Mouse (Mus musculus): ENCODE data around the gene Pde4d. TPM values are rescaled to one million over a fixed set of nuclear protein-coding genes. Genes with fewer than 3 reads are reported as not detected.
A peak's percentile ranks its signal among the peaks of the same experiment; 100 is the strongest.

Gene Pde4d
- total and polyA plus RNA-seq, 3 experiments, result 18.5 to 18.8 TPM; not detected in 1

DNA sequence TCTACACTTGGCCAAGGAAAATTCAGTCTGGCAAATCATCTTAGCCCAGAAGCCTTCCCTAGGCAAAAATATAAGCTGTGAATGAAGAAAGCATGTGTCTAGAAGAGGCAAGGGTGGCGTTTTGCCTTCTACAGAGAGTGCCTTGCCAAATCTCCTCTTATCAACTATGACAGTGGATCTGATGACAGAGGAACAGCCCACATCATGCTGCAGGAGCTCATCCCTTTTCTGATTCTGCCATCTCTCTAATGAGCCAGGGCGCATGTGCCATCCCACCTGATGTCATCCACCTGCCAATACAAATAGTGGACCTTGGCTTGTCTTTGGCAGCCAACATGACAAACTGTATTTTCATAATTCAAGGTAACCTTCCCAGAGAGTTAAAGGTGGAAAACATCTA is 1154.3 kb downstream of the Pde4d start:
- TF ChIP-seq UBTF (IDR thresholded peaks at IDR 0.05; ENCODE audit: borderline replicate concordance, insufficient read depth, low read depth, low read length) (no peak), MYC (IDR thresholded peaks at IDR 0.05; ENCODE audit: low read depth, low read length) (no peak), USF1 (IDR thresholded peaks at IDR 0.05; ENCODE audit: low read depth, low read length) (no peak), MEF2A (IDR thresholded peaks at IDR 0.05; ENCODE audit: extremely low read depth, insufficient replicate concordance, low read depth, low read length, poor library complexity, severe bottlenecking) (no peak), CHD1 (IDR thresholded peaks at IDR 0.05; ENCODE audit: low read depth, low read length) (no peak), SMC3 (IDR thresholded peaks at IDR 0.05; ENCODE audit: low read depth, low read length) (no peak), SIN3A (IDR thresholded peaks at IDR 0.05; ENCODE audit: low read length) (no peak), MAFK (IDR thresholded peaks at IDR 0.05; ENCODE audit: borderline replicate concordance, low read depth, low read length) (no peak), HCFC1 (IDR thresholded peaks at IDR 0.05; ENCODE audit: low read depth, low read length) (no peak), POLR2AphosphoS5 (IDR thresholded peaks at IDR 0.05; ENCODE audit: borderline replicate concordance, low read depth, low read length) (no peak), MXI1 (IDR thresholded peaks at IDR 0.05; ENCODE audit: low read depth, low read length) (no peak), E2F4 (IDR thresholded peaks at IDR 0.05; ENCODE audit: borderline replicate concordance, low read depth, low read length) (no peak)
- no peak overlapping the region for H3K4me3 ChIP-seq (ENCODE audit: control insufficient read depth in 1 of 2, insufficient read depth in 1 of 2, low read depth in 2 of 2, low read length in 2 of 2)
- peaks cover 0 to 11% of the 10 kb centered on the region in 2 experiments; a peak in 3 of 4 replicates for H3K27me3 ChIP-seq (ENCODE audit: control insufficient read depth in 1 of 2, insufficient read depth in 2 of 2, low read length in 2 of 2)
- no peaks in the 10 kb centered on the region for H3K9me3 ChIP-seq (replicated peaks; ENCODE audit: insufficient read depth, low read length)
- H3K27ac ChIP-seq (ENCODE audit: control insufficient read depth, low read depth, low read length), result no peak overlapping the region
- no peaks in the 10 kb centered on the region for H3K4me1 ChIP-seq (ENCODE audit: control insufficient read depth in 1 of 2, insufficient read depth in 2 of 2, low read length in 2 of 2)
- H3K9ac ChIP-seq (ENCODE audit: control insufficient read depth, low read depth, low read length, poor library complexity, severe bottlenecking), result no peak overlapping the region
- no peaks in the 10 kb centered on the region for H3K36me3 ChIP-seq (ENCODE audit: control insufficient read depth in 1 of 2, insufficient read depth in 2 of 2, low read length in 2 of 2)
- H3K79me2 ChIP-seq (ENCODE audit: control insufficient read depth, insufficient read depth, low read length, poor library complexity), result no peaks in the 10 kb centered on the region
- DNase-seq (ENCODE audit: low read depth, low spot score), result no peak

DNA sequence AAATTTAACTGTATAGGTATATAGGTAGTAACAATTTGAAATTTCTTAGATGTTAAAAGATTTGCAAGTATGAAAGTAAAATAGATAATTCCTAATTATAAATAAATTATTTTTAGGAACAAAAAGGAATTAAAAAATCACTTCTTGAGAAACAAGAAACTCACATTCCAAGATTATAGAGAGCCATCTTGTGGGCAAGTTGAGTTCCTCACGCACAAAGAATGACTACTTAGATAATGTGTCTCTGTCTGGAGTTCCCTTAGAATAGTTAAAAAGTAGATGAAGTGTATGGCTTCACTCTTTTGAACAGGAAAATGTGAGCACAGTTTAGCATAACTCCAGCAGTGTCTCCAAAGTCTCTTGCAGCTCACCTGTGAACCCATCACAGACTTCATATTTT is 1155.4 kb downstream of the Pde4d start:
- DNase-seq (ENCODE audit: low read depth, low spot score), result no peak
- TF ChIP-seq RAD21 (IDR thresholded peaks at IDR 0.05; ENCODE audit: low read depth, low read length), result peak; percentile 32
- no peak for TF ChIP-seq EP300 (IDR thresholded peaks at IDR 0.05; ENCODE audit: low read depth in 1 of 2, low read length in 2 of 2)
- TF ChIP-seq CTCF (IDR thresholded peaks at IDR 0.05 in 2 of 3, conservative IDR thresholded peaks at IDR 0.05 in 1 of 3; ENCODE audit: control insufficient read depth in 1 of 3, insufficient read depth in 1 of 3, low read depth in 2 of 3, low read length in 3 of 3, poor library complexity in 1 of 3, severe bottlenecking in 1 of 3), result peak in 1 of 3 experiments; percentile 42; a peak in 2 of 6 replicates
- TF ChIP-seq MAX (IDR thresholded peaks at IDR 0.05; ENCODE audit: low read length), result no peak
- TF ChIP-seq USF2 (IDR thresholded peaks at IDR 0.05; ENCODE audit: borderline replicate concordance in 1 of 2, insufficient read depth in 1 of 2, low read depth in 1 of 2, low read length in 2 of 2), result no peak
- TF ChIP-seq SMC3 (IDR thresholded peaks at IDR 0.05; ENCODE audit: low read depth, low read length), result peak; percentile 47
- no peak for TF ChIP-seq CHD1 (IDR thresholded peaks at IDR 0.05; ENCODE audit: low read depth, low read length)
- TF ChIP-seq E2F4 (IDR thresholded peaks at IDR 0.05; ENCODE audit: borderline replicate concordance, low read depth, low read length), result no peak
- H3K36me3 ChIP-seq (ENCODE audit: control insufficient read depth in 1 of 2, insufficient read depth in 2 of 2, low read length in 2 of 2), result no peaks in the 10 kb centered on the region

More for the DNA sequence above, 1155.4 kb downstream of the Pde4d start:
- H3K4me1 ChIP-seq (ENCODE audit: control insufficient read depth in 1 of 2, insufficient read depth in 2 of 2, low read length in 2 of 2), result peaks cover 0 to 2% of the 10 kb centered on the region in 2 experiments; a peak in 1 of 4 replicates
- no peak overlapping the region for H3K27ac ChIP-seq (ENCODE audit: control insufficient read depth, low read depth, low read length)
- no peak overlapping the region for H3K9ac ChIP-seq (ENCODE audit: control insufficient read depth, low read depth, low read length, poor library complexity, severe bottlenecking)
- H3K79me2 ChIP-seq (ENCODE audit: control insufficient read depth, insufficient read depth, low read length, poor library complexity), result no peaks in the 10 kb centered on the region
- H3K4me3 ChIP-seq (ENCODE audit: control insufficient read depth in 1 of 2, insufficient read depth in 1 of 2, low read depth in 2 of 2, low read length in 2 of 2), result no peak overlapping the region
- H3K9me3 ChIP-seq (replicated peaks; ENCODE audit: insufficient read depth, low read length), result no peaks in the 10 kb centered on the region
- H3K27me3 ChIP-seq (ENCODE audit: control insufficient read depth in 1 of 2, insufficient read depth in 2 of 2, low read length in 2 of 2), result peaks cover 0 to 13% of the 10 kb centered on the region in 2 experiments; a peak in 3 of 4 replicates

Data from MEL (cell line).